Mouse (Mus musculus) T-helper 17 cell (primary cell): ENCODE measurements at regions not wholly inside any gene's neighbourhood (a gene's known extent, or its start where the extent isn't known, plus 50 kb on each side); places are given as distances from the start of the nearest gene placed in this dataset.

ENCODE experiments used
- in situ Hi-C, 2 experiments: fragments of 300-600 bp; cut with MboI, MseI; formaldehyde crosslinking; loops; 1 replicate in 1 of 2; 2 replicates in 1 of 2; pipeline ENCODE4 v1.15.1; 2025; ENCODE audit warnings: high pct_unique_total_duplicates in 2 of 2

DNA sequence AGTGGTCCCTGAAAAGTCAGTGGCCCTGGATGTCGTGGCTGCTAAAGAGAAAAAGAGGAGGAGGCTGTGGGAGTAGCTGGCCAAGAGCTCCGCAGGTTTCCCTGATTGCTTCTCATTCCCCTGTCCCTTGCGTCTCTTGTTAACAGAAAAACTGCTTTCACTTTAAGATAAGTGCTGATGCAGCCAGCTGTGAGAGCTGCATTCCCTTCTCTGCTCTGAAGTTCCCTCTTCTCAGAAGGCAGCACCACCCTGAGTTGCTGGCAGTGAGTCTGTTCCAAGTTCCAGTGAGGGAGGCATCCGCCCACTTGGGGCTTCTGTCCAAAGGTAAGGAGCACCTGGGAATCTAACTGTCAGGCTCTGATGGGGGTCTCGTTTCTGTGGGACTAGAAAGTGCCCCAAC is 63.5 kb downstream of the Olfr693 start:
- in situ Hi-C loops: loop anchor here in 1 of 2 experiments (25.0 kb wide), 1 partner anchor 655 kb away; the partner anchor contains the start of gene Gm4070

GRCm38 (mm10) chr7:106612723-106613122 is 67.7 kb downstream of the Olfr693 start:
- in situ Hi-C loops: loop anchor here in 1 of 2 experiments (25.0 kb wide), 1 partner anchor 650 kb away; the partner anchor contains the start of gene Gm4070

DNA sequence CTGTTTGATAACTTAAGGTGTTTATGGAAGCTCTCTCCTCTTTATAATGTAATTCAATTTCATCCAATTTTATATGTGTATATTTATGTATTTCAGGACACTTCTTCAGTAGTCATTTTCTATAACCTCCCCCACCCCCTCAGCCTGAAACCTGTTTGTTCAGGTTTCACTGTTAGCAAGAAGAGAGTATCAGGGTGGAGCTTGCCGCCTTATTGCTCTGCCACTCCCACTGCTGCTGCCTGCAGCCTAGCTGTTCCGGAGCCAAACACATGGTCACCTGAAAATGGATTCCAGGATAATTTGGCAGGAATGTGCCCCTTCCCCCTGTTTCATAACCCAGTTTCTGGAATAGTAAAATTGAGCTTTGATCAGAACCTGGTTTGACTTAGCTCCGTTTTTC is 100.0 kb downstream of the Olfr693 start:
- in situ Hi-C loops: no loop called here

- in situ Hi-C loops: loop anchor here in 1 of 2 experiments (25.0 kb wide), 1 partner anchor 1969 kb away; the partner anchor contains the start of genes Olfr502 and Olfr503
Measured at GRCm38 (mm10) chr7:106568251-106568650, 112.1 kb downstream of the Olfr693 start.

DNA sequence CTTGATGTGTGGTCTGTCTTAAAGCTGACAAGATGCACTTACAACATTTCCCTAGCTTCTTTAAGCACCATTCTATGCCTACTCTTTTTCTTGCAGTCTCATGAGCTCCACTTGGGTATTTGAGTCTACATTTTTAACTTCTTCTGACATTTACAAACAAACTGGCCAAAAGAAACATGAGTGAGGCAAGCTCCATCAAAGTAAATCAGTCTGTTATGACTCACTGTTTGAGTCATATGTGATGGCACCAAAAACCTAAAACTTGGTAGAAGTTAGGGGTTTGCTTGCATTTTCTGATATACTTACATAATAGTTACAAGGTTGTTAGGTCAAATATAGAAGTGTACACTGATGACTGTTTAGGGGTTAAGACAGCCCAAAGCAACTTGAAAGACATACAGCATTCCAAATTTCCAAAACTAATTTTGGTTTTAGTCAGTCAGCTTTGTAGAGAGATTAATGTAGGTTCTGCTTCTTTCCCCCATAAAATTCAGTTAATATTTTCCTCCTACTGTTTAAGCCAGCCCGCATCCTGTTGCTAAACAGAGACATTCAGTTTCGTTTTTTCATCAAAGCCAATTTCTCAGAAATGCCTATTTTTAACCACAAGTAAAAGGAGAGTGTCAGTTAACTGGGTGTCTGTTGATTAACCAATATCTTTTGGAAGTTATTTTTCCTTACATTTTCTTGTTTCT is 129.4 kb downstream of the Olfr693 start:
- in situ Hi-C loops: loop anchor here in 1 of 2 experiments (25.0 kb wide), 1 partner anchor 1986 kb away; the partner anchor contains the start of genes Olfr502 and Olfr503

DNA sequence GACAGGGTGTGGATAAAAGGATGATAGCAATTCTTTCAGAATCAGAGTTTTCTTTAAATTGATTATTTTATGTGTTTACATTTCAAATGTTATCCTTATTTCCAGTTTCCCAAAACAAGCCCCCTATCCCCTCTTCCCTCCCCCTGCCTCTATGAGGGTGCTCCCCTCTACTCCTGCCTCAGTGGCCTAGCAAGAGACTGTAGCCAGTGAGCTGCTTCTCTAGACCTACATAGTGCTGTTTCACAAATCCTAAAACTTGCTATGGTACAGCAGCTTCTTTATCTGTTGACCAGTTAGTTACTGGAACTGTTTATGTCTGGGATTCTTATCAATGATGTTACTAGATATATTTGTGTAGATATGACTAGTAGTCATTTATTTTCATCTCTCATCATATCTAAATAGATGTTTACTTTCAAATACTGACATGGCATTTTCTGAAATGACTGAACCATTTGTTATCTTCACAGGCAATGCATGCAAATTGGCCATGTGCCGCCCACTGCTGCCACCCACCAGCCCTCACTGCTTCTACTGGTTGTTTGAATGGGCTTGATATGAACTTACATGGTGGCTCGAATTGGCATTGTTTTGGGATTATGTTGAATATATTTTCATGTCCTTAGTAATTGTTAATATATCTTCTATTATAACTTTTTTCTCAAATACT is 150.8 kb downstream of the Olfr693 start:
- in situ Hi-C loops: loop anchor here in 1 of 2 experiments (25.0 kb wide), 1 partner anchor 567 kb away; the partner anchor contains the start of gene Gm4070

DNA sequence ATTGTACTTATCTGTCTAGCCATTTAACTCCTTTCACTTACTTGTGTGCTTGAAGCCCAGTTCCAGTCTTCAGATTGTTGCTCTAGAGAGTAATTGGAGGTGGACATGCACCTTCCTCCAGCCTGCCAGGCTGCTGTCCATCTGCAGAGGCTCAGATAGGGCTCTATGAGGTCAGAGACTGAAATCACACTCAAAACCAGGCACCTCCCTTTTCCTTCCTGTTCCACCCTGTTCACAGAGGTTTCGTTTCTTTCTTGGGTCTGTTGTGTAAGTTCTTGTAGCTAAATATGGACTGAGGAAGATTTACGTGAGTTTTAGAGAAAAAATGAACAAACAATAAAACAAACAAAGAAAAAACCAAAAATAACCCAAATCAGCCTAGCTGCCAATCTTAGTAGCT is 151.4 kb downstream of the Olfr693 start:
- in situ Hi-C loops: loop anchor here in 1 of 2 experiments (25.0 kb wide), 1 partner anchor 567 kb away; the partner anchor contains the start of gene Gm4070

- in situ Hi-C loops: no loop called here
Measured at GRCm38 (mm10) chr7:106494851-106495250, 185.5 kb downstream of the Olfr693 start.
